Mouse (Mus musculus) kidney, adult 18-20 months (tissue): ENCODE data around the gene Ciapin1.
"Not testable (repeated sequence)": the region's sequence is repeated elsewhere in the genome, so short reads cannot be mapped to it uniquely, and the experiment has no call there.

Source experiments
- DNase-seq: peaks from one replicate; pipeline ENCODE4 v3.0.0; 2021

Gene Ciapin1

DNA sequence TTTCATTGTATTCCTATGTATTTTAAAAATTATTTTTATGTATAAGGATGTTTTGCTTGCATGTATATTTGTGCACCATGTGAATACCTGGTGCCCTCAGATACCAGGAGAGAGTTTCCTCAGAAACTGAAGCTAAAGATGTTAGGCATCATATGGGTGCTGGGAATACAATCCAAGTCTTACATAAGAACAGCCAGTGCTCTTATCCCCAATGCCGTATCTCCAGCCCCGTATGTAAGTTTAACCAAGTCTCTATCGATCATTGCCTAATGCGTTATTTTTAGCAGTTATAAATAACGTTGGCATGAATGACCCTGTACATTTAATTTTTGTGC lies 18.8 kb upstream of the Ciapin1 start:
- DNase-seq = no peak

DNA sequence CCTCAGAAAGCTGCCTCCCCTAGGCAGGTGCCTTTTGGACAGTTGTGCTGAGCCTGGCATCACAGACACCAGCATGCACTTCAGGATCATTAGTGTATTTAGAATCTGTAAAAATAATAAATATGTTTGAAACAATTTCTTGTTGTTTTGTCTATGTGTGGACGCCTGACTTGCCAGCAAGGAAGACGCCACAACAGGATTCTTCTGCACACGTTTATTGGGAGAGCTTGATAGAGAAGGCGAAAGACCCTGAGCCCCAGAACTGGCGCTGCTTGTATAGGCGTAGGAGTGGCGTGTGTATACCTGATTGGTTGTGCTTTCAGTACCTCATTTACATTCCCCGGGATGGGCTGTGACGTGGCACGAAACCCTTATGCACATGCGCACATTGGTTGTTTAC lies 16.6 kb upstream of the Ciapin1 start:
- DNase-seq = not testable (repeated sequence)

- DNase-seq = no peak
Measured at GRCm38 (mm10) chr8:94850049-94850448, 11.9 kb upstream of the Ciapin1 start.

GRCm38 (mm10) chr8:94841183-94841582 lies 3.0 kb upstream of the Ciapin1 start:
- no peak for DNase-seq

DNA sequence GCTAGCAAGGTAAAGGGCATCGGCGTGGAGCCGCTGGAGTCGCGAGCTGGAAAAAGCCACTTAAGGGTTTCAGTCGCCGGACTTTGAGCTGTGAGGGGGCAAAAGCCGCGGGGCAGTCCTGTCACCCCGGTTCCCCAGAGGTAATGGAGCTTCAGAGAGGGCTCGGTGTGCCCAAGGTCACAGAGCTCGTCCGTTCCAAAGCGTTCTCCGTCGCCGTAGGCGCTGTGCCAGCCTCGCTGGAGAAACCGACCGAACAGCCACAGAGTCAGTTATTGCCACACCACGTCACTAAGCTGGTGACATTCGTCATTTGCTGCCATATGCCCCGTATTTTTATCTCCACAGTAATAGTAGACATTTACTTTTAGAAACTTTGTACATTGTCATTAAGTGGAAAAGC lies 442 bp upstream of the Ciapin1 start:
- DNase-seq = no peak

DNA sequence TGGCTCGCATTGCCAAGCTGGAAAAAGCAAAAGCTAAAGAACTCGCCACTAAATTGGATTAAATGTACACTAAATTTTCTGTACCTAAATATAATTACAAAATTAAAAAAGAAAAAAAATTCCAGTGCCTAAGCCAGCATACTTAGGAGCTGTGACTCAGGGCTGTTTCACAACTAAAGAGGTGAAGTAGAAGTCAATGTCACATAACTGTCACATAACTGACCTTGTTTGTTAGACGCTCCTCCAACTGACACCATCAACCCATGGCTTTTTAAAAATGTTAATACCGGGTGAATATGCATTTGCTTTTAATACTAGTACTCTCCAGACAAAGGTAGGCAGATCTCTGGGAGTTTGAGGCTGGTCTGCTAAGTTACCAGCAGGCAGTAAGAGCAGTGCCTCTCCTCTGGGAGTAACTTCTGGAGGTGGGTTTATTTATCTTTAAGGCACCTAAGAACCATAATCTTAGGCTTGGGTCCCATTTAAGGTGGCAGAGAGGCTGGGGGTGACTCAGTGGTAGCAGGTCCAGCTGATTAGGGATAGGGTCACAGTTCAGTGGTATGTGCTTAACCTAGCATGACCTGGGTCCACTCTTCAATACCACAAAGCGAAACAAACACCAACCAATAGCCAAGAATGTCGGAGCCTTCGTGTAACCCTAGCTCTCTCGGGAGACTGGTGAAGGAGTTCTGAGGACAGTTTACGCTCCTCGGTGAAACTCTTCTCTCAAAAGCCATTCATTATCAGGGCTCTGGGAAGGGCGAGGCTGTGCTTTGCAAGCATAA lies 1.5 kb downstream of the Ciapin1 start:
- DNase-seq = no peak

DNA sequence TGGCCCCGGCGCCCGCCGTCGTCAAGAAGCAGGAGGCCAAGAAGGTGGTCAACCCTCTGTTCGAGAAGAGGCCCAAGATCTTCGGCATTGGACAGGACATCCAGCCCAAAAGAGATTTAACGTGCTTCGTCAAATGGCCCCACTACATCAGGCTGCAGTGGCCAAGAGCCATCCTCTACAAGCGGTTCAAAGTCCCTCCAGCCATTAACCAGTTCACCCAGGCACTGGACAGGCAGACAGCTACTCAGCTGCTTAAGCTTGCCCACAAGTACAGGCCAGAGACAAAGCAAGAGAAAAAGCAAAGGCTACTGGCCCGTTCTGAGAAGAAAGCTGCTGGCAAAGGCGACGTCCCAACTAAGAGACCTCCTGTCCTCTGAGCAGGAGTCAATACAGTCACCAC lies 2.4 kb downstream of the Ciapin1 start:
- DNase-seq = peak; percentile 17

- DNase-seq = not testable (repeated sequence)
Measured at GRCm38 (mm10) chr8:94833901-94834405, 4.2 kb downstream of the Ciapin1 start.

DNA sequence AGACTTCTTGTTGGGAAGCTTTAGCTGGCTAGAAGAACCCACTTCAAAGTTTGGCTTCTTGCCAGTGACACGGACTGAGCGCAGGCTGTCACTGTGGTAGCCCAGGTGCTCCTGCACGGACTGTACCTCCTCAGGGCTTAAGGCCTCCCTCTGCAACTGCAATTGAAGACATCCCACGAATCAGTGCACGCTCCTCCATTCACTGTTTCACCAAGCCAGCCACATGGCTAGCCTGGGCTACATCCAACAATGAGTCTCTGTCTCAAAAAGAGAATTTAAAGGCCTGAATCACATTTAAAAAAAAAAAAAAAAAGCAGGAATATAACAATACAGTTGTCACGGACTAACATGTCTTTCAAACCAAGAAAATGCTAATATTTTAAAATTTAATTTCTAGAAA lies 9.9 kb downstream of the Ciapin1 start:
- no peak for DNase-seq

- DNase-seq = no peak
Measured at GRCm38 (mm10) chr8:94826210-94826609, 11.9 kb downstream of the Ciapin1 start.

- no peak for DNase-seq
Measured at GRCm38 (mm10) chr8:94825170-94825569, 13.0 kb downstream of the Ciapin1 start.

GRCm38 (mm10) chr8:94822637-94823560 lies 15.3 kb downstream of the Ciapin1 start:
- DNase-seq = peak; percentile 75

DNA sequence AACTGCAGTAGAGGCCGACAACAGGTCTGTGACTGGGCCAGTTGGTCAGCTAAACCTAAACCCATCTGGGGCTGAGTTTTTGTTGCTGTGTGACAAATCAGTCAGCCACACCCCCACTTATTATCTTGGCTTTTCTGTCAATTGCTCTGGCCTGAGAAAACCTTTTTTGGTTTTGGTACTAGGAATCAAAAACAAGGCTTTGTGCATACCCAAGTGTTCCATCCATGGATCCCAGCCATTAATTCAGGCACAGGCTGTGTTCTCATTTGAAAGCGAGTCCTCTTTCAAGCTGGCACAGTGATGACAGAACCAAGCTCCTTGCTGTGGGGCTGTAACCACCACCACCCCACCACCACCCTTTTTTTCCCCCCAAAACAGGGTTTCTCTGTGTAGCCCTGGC lies 16.8 kb downstream of the Ciapin1 start:
- no peak for DNase-seq

GRCm38 (mm10) chr8:94820553-94820952 lies 17.6 kb downstream of the Ciapin1 start:
- peak; percentile 69 for DNase-seq

- DNase-seq = no peak
Measured at GRCm38 (mm10) chr8:94819671-94820179, 18.4 kb downstream of the Ciapin1 start.

DNA sequence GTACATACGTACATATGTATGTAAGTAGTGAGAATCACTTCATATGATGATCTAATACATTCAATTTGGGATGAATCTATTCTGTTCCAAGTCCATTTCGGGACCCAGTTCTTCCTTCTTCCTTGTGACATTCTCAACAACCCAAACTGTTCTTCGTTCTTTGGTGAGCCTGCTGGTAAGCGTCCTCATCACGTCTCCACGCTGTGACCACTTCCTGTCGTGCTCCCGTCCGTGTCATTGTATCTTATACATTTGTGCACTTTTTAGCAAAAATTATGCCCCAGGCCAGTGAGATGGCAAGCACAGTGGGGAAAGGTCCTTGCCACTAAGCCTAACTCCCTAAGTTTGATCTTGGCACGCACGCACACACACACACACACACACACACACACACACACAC lies 20.2 kb downstream of the Ciapin1 start:
- no peak for DNase-seq

GRCm38 (mm10) chr8:94814556-94814955 lies 23.6 kb downstream of the Ciapin1 start:
- no peak for DNase-seq

GRCm38 (mm10) chr8:94812645-94813098 lies 25.5 kb downstream of the Ciapin1 start:
- peak; percentile 93 for DNase-seq

DNA sequence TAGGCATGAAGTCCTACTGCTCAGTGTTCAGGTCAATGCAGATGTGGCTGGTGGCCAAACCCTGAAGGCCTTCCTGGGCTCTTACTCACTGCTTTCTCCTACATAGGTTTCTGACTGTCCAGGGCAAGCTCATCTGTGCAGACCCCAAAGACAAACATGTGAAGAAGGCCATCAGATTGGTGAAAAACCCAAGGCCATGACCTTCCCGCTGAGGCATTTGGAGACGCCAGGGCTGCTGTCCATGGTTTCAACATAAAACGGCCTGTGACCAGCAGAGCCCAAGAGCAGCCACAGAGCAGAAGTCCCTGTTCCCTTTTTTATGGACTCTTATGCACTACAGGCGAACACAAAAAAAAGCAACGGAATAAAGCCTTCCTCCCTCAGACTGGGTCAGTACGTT lies 26.5 kb downstream of the Ciapin1 start:
- no peak for DNase-seq

DNA sequence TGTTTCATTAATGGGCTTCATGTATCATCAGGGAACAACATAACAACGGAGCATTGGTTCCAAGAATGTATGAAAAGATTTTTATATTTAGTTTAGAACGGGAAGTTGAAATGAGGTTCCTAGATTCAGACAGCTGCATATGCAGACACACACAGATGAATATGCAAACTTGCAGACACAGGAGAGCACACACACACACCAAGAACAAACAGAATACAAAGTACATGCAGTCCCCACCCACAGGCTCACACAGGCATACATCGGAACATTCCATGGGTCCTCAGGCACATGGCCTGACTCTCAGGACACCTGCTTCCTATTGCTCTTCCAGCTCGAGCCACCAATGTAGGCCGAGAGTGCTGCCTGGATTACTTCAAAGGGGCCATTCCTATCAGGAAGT lies 27.3 kb downstream of the Ciapin1 start:
- no peak for DNase-seq

DNA sequence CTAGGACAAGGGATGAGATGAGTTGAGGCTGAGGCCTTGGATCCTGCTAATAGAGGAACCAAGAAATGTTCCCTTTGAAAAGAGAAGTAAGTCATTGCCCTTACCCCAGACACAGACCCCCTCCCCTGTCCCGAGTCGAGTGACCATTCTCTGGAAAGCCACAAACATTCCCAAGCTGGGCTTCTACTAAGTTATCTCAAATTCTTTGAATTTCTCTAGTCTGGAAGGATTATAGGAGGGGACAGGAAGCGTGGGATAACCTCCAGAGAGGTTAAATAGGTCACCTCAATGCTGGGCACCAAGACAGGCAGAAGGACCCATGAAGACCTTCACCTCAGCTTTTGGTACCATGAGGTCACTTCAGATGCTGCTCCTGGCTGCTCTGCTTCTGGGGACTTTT lies 28.0 kb downstream of the Ciapin1 start, which contains the start of gene Ccl17:
Gene Ccl17, plus strand, starts transcription at position 301 of the 400 bp plus-strand sequence.
- DNase-seq = no peak

DNA sequence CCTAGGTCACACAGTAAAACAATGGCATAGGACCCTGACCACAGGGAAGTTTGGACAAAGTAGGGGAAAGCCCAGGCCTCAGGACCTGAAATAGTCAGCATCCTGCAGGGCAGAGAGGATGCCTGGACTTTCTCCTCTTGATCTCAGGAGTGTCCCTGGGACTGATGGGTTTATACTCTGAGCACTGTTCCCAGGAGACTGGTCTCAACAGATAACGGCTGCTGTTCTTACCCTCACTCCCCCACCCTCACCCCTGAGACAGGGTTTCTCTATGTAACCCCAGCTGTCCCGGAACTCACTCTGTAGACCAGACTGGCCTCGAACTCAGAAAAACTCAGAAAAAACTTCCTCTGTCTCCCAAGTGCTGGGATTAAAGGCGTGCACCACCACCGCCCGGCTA lies 29.8 kb downstream of the Ciapin1 start:
- no peak for DNase-seq

DNA sequence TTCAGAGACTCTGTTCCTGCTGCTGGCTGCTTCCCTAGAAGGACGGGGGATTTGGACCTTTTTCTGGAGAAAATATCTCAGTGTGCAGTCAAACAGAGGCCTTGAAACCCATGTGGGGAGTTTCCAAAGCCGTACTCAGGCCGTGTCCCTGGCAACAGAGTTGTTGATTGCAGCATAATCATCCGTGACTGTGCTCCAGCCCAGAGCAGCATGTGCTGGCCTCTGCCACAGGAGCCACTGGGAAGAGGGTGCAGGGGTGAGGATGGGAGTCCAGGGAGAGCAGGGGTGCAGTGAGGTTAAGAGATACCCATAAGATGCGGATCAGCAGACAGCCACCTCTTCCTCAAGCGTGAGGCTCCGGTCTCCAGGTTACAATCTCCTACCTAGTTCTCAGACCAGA lies 30.7 kb downstream of the Ciapin1 start:
- DNase-seq = peak; percentile 39

- DNase-seq = no peak
Measured at GRCm38 (mm10) chr8:94805811-94806210, 32.3 kb downstream of the Ciapin1 start.
